Mouse (Mus musculus) monocyte, adult 5-6 weeks (primary cell): ENCODE data around the gene Dmd. TPM values are rescaled to one million over a fixed set of nuclear protein-coding genes. Genes with fewer than 3 reads are reported as not detected.

ENCODE experiments used
- ATAC-seq: fragments of 153-309, 156-312 bp; replicated peaks from 2 replicates; pipeline ENCODE4 v1.8.0; 2017; ENCODE audit warnings: mild to moderate bottlenecking; ENCODE audit not compliant: low TSS enrichment, insufficient number of reproducible peaks, severe bottlenecking, poor library complexity, low FRiP score
- total RNA-seq: library from RNA; stranded (forward); fragments of 200-1000, 200-491, 200-594 nt; gene quantifications from 3 replicates; pipeline ENCODE4 v1.2.3, GENCODE M21; 2017

Dmd gene
- total RNA-seq, 1 experiment from 2014 or later: not detected

DNA sequence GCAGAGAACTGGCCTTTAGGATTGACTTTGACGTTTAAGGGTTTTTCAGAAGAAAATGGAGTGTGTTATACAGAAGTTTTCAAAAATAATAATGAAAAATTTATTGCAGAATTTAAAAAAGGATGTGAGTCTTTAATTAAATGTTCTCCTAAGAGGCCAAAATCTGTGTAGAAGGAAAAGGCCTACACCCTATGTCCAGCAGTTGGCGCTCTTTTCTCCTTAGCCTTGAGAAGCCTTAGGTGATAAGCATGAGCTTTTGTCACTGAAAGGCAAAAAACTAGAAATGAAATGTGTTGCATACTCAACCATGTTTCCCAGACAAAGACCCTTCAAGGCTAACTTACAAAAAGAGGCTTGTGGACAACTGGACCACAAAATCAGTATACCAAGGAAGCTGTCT lies 2222.6 kb downstream of the Dmd start:
- ATAC-seq: no peak

DNA sequence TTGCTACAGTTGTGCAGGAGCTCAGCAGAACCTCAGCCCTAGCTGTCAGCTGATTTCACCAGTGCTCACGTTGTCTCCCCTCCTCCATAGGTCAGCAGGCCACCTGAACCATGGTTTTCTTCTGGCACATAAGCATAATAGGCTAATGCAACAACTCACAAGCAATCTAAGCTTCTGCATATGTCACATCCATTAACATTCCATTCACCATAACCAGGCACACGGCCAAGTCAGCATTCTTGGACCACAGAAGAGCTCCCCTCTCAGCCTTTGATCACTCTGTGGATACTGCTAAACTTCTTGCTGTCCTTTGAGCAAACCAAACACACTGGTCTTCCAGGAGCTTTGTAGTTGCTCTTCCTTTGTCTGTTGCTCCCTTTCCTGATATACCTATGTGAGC lies 2238.9 kb downstream of the Dmd start:
- ATAC-seq: no peak

DNA sequence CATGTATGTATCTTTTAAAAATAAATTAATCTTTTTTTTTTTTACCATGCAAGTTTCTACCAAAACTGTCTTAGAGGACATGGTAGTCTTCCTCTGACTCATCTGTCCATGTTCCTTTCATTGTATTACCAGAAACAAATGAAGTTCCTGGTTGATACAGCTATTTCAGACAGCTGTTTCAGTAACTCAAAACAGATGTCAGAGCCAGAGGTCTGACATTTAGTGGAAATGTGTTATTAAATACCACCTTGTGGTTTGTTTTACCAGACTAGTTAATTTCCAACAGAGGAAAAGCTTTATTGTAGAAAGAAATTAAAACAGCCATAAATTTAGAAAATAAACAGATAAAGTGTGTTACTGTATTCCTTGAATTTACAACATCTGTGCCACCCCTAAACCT lies 2245.2 kb downstream of the Dmd start:
- ATAC-seq: no peak

GRCm38 (mm10) chrX:85197688-85198087 lies 2249.0 kb downstream of the Dmd start:
- ATAC-seq: no peak

DNA sequence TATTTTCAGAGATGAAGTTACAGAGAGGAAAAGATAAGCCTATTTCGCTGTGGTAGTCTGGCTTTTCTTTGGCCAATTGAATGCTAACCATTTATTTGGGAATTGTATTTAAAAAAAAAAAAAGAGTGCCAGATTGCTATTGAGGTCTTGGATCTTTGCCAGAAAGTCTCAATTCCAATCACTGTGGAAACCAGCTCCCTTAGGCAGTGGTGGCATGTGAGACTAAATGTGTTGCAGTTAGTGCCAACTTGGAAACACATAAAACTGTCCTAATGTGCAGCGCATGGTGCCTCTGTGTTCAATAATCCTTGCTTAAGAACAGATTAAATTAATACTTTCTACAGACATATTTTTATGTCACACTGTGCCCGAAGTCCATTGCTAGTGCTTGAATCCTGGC lies 2250.7 kb downstream of the Dmd start:
- ATAC-seq: no peak

GRCm38 (mm10) chrX:85207001-85207400 lies 2258.3 kb downstream of the Dmd start:
- ATAC-seq: no peak

DNA sequence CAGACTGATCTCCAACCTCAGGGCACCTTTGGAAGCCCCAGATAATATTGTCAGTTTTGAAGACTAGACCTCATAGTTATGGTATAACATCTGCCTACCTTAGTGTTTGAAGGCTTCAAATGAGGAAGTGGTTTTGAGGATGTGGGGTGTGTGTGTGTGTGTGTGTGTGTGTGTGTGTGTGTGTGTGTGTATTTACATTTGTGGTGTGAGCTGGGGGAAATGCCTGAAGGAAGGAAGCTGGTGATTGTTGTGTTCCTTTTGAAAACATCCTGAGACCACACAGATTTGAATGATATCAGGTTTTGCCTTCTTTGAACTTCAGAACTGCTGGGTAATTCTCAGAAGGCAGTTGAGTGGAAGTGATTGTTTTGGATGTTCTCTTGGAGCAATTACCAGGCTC lies 2278.2 kb downstream of the Dmd start:
- ATAC-seq: no peak

DNA sequence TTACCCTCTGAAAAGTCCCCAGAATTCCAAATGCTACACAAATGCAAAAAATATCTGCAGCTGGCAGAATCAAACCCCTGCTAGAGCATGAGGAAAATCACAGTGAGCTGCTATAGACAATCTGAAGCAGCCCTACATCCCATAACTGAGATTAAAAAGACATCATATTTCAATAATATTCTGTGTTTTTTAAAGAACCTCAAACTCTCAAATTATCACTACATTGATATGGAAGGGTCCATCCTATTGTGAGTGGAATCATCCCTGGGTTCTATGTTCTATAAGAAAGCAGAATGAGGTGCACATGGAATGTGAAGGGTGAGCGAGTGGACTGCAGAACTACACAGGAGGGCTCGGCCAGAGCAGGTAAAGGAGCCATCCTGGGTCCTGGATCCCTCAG lies 2300.7 kb downstream of the Dmd start, which contains the start of gene Fthl17a:
TSS of gene Fthl17a (plus strand) at position 301 of the 400 bp plus-strand sequence.
- no peak for ATAC-seq
